ENCODE assay signal across 8 mouse cellular contexts in genomic region chr1:156559641-156560020, GRCm38 (mm10). TPM values are rescaled to one million over a fixed set of nuclear protein-coding genes. Genes with fewer than 3 reads are reported as not detected.
DNase-seq lines count a peak whose midpoint lies in the region; ATAC-seq lines count a peak whose summit lies in the region.

No protein-coding gene starts in this region.

- WGBS in lung, embryonic 15.5 days = 5% methylated on average over 8 of the region's 8 CpGs
- WGBS in embryonic facial prominence, embryonic 10.5 days = 22% methylated on average over 8 of the region's 8 CpGs

- H3K4me3 ChIP-seq in lung, embryonic 15.5 days = peak overlapping the region; percentile 97
- H3K4me3 ChIP-seq in embryonic facial prominence, embryonic 10.5 days = peak overlapping the region; percentile 99

- no peaks in the 10 kb centered on the region for H3K27me3 ChIP-seq in lung, embryonic 15.5 days
- no peaks in the 10 kb centered on the region for H3K27me3 ChIP-seq in embryonic facial prominence, embryonic 10.5 days (replicated peaks; ENCODE audit: low read depth, poor library complexity, severe bottlenecking)

- H3K4me2 ChIP-seq in lung, embryonic 15.5 days = peak overlapping the region; percentile 68

- no peak for DNase-seq in lung, postnatal 10 days
- no peak for DNase-seq in embryonic facial prominence, embryonic 10.5 days (ENCODE audit: low spot score)
- no peak for DNase-seq in T-cell, adult 2 months (ENCODE audit: low spot score)
- no peak for DNase-seq in adrenal gland, adult 2 months
- DNase-seq in layer of hippocampus, postnatal 25 days (ENCODE audit: extremely low spot score in 1 of 2, low spot score in 1 of 2) = no peak

- no peak for ATAC-seq in lung, embryonic 15.5 days (ENCODE audit: borderline replicate concordance, extremely low read depth, low FRiP score, low TSS enrichment)
- ATAC-seq in granulocyte monocyte progenitor cell, adult 5-6 weeks (replicated peaks; ENCODE audit: poor library complexity, severe bottlenecking) = peak; percentile 1; the same call in 1 of the 2 replicates
- peak; percentile 4; the same call in 1 of the 2 replicates for ATAC-seq in megakaryocyte progenitor cell, adult 5-6 weeks (replicated peaks; ENCODE audit: poor library complexity)

- peak overlapping the region; percentile 97 for H3K9ac ChIP-seq in lung, embryonic 15.5 days

- no peaks in the 10 kb centered on the region for H3K36me3 ChIP-seq in lung, embryonic 15.5 days
- peaks cover 4% of the 10 kb centered on the region; the same call in 1 of the 2 replicates for H3K36me3 ChIP-seq in embryonic facial prominence, embryonic 10.5 days (replicated peaks)

- peaks cover 12% of the 10 kb centered on the region for H3K4me1 ChIP-seq in lung, embryonic 15.5 days
- H3K4me1 ChIP-seq in embryonic facial prominence, embryonic 10.5 days = peaks cover 17% of the 10 kb centered on the region

- H3K9me3 ChIP-seq in lung, embryonic 15.5 days = no peaks in the 10 kb centered on the region
- H3K9me3 ChIP-seq in embryonic facial prominence, embryonic 10.5 days = no peaks in the 10 kb centered on the region

- peak overlapping the region; percentile 94 for H3K27ac ChIP-seq in lung, embryonic 15.5 days
- peak overlapping the region; percentile 99 for H3K27ac ChIP-seq in embryonic facial prominence, embryonic 10.5 days (replicated peaks)

RNA-seq across cellular contexts. Expression of gene Abl2, which starts 1.0 kb away (rescaled TPM):
- polyA plus RNA-seq in lung, embryonic 15.5 days (2015; fragmentation: Nextera tagmentation; extraction: Ambion mirVana) = 3.2 and 3.9 TPM in 2 replicates
- polyA plus RNA-seq in embryonic facial prominence, embryonic 10.5 days (2016; fragmentation: Nextera tagmentation; extraction: Ambion mirVana) = 5.8 and 6.0 TPM in 2 replicates
- total RNA-seq in granulocyte monocyte progenitor cell, adult 5-6 weeks (2014; fragmentation: Nextera tagmentation) = 11.4 and 12.6 TPM in 2 replicates
- total RNA-seq in granulocyte monocyte progenitor cell, adult 5-6 weeks (2017) = 15.6 and 22.6 TPM in 2 replicates
- total RNA-seq in megakaryocyte progenitor cell, adult 5-6 weeks (2015) = 7.8 and 10.4 TPM in 2 replicates
- 14.0 and 14.5 TPM in 2 replicates for total RNA-seq in megakaryocyte progenitor cell, adult 5-6 weeks (2017)
- 10 to 100 TPM; 19.6 to 22.1 TPM for total RNA-seq in adrenal gland, adult 2 months (2021)
- 4.6 and 6.1 TPM in 2 replicates for polyA plus RNA-seq in adrenal gland, adult 2 months (2012; rRNA removed)
- total RNA-seq in layer of hippocampus, postnatal 25 days (2021) = 10 to 100 TPM; 78.2 to 83.8 TPM

RNA-seq across cellular contexts. Expression of gene Gm10031, which starts 35.8 kb away (rescaled TPM):
- 0.25 and 0.27 TPM in 2 replicates for polyA plus RNA-seq in lung, embryonic 15.5 days (2015; fragmentation: Nextera tagmentation; extraction: Ambion mirVana)
- 0.40 and 0.47 TPM in 2 replicates for polyA plus RNA-seq in embryonic facial prominence, embryonic 10.5 days (2016; fragmentation: Nextera tagmentation; extraction: Ambion mirVana)
- total RNA-seq in granulocyte monocyte progenitor cell, adult 5-6 weeks (2014; fragmentation: Nextera tagmentation) = 1.8 and 5.8 TPM in 2 replicates
- total RNA-seq in granulocyte monocyte progenitor cell, adult 5-6 weeks (2017) = 11.7 and 14.4 TPM in 2 replicates
- total RNA-seq in megakaryocyte progenitor cell, adult 5-6 weeks (2015) = 5.3 and 6.3 TPM in 2 replicates
- 11.9 and 17.3 TPM in 2 replicates for total RNA-seq in megakaryocyte progenitor cell, adult 5-6 weeks (2017)
- 10 to 100 TPM; 37.5 to 44.6 TPM for total RNA-seq in adrenal gland, adult 2 months (2021)
- polyA plus RNA-seq in adrenal gland, adult 2 months (2012; rRNA removed) = 13.3 and 20.3 TPM in 2 replicates
- 10 to 100 TPM; 45.3 to 48.8 TPM for total RNA-seq in layer of hippocampus, postnatal 25 days (2021)
